Mouse (Mus musculus): ENCODE measurements around the gene Mtor. TPM values are rescaled to one million over a fixed set of nuclear protein-coding genes. Genes with fewer than 3 reads are reported as not detected.

The Mtor gene
- polyA plus RNA-seq, 1 experiment = 40.9 TPM

DNA sequence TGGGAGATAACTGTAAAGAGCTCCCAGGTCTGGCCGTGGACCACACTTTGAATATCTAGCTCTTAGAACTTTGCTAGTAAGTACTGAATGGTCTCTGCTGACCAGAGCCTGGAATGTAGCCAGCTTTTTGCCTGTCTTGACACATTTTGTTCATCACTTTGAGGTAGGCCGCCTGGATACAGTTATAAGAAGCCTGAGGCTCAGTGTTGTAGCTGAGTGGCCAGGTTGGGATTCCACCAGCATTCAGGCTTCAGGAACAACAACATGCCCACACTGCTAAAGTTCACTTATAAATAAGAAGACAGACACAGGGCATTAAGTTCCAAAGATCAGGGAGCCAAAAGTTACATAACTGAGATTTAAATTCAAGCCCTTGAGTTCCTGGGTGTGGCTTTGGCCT, 39.4 kb downstream of the Mtor start:
- DNase-seq (ENCODE audit: low read depth) = no peak

DNA sequence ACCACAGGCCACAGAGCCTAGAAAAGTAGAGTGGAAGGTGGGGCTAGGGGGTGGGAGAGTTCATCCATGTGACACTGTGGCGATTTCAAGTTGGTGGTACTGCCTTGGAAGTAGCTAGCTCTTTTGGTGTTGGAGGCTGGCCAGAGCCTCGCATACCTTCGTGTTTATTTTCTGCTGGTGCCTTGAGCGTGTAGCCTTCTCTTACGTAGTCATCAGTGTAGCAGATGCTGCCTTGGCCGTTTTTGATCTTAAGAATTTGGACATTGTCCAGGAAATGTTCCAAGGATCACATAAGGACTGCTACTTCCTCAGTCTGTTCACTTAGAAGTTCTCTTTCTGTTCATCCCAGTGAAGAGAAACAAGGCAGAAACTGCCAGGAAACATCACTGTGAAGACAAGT, 42.1 kb downstream of the Mtor start:
- DNase-seq (ENCODE audit: low read depth) = no peak

DNA sequence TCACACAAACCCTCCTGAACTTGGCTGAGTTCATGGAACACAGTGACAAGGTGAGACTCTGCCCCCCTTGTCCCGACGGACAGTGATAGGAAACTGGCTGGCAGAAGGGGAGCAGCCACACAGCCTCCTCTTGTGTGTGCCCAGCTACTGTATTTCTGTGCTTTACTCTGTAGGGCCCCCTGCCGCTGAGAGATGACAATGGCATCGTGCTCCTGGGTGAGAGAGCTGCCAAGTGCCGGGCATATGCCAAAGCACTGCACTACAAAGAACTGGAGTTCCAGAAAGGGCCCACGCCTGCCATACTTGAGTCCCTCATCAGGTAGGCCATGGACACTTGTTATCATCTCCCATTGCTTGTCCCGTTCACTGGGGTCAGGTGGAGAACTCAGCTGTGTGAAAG, 43.0 kb downstream of the Mtor start:
- no peak for DNase-seq (ENCODE audit: low read depth)

DNA sequence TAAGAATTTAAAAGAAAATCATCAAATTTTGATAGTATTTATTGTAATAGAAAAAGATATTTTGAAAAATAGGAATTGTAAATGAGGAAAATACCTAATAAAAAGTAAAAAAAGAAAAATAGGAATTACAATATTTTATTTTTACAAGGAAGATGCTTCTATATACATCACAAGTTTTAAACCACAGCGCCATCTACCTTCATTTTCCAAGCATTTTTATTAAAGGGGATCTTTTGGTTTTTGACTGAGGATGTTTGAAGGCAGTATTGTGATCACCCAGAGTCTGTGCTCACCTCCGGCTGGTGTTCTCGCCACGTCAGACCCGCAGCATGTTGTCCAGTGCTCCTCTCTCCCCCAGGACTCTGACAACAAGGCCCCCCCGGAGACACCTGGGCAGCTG, 46.7 kb downstream of the Mtor start:
- DNase-seq (ENCODE audit: low read depth) = no peak

DNA sequence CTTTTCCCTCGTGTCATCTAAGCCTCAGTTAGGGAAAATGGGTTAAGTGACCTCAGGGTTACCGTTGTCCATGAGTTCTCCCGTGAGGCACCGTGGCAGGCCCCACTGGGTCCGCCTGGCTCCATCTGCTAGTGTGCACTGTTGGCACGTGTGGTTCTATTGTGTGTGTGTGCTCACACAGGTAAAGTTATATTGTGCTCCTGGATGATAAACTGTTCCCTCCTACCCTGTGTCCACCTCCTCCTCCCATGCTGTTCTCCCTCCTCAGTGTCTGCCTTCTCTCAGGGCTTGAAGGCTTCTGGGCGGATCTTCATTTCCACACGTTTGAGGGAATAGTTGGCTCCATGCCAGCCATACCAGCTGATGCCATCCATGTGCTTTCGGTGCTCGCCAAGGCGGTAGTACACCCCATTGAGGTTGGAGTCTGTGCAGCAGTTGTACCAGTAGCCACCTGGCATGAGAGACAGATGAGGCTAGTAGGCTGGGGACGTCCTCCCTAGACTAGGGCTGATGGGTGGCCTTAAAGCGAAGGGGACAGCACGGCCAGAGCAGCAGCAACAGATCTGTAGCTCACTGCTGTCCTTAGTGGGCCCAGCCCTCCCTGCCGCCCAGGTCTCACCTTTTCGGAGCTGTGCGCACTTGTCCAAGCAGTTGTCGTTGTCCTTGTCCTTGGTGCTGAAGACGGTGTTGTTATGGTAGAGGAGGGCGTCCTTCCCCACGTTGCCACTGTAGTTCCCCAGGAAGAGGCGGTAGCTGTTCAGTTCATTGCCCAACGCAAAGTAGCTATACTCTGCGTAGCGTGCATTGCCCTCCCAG, 47.7 kb downstream of the Mtor start:
- no peak for DNase-seq (ENCODE audit: low read depth)

DNA sequence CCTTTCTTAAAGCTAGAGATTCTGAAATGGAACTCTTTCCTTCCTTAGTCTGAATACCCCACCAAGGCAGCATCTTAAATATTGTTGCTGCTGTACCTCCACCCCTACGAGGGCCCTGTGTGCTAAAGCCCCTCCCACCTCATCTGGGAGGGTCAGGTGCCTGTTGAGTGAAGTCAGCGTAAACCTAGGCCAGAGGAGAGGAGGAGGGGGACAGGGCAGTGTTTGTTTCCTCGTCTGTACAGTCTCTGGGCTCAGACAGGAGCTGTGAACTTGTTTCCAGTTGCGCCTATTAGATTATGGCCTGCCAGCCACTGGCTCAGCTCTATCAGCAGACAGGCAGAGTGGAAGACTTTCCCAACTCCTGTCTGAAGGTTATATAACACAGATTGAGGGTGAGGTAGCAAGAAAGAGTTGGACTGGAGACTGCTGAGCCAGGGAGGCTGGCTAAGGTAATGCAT, 52.0 kb downstream of the Mtor start, which contains the start of gene Angptl7:
TSS of gene Angptl7 (minus strand) at position 51 of the 458 bp plus-strand sequence.
- DNase-seq (ENCODE audit: low read depth) = no peak

DNA sequence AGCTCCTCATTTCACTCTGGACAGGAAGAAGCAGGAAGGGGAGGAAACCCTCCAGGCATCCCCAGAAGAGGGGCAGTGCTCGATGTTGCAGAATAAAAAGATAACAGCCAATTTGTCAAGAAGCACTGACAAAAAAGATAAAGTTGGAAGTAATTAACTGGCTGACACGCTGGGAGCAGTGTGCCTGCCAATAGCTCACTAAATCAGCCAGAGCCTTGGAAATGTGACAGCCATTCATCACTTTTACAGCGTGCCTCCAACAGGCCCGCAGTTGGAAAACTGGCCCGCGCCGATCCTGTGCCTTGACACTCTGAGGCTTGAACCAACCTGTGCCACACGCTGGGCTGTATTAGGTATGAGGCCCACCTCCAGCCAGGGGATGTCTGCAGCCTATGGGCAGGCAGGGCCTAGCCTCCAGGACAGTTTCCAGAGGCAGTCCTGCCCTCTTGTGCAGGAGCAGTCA, 56.1 kb downstream of the Mtor start:
- DNase-seq (ENCODE audit: low read depth) = no peak

DNA sequence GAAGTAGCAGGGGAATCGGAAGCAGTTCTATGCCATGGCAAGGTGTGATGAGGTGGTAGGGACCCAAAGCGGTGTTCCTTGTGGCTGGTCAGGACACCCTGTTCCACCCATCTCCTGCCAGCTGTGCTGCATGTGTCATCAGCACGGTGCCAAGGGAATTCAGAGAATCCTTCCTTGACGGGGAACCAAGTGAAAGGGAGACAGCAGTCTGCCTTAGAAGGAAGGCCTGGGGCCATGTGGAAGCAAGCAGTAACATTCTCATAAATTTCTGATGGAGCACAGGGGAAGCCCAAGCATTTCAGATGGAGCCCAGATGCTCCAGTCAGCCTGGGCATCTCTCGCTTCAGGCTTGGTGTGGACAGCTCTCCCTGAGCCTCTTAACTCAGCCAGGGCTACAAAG, 59.2 kb downstream of the Mtor start:
- no peak for DNase-seq (ENCODE audit: low read depth)

DNA sequence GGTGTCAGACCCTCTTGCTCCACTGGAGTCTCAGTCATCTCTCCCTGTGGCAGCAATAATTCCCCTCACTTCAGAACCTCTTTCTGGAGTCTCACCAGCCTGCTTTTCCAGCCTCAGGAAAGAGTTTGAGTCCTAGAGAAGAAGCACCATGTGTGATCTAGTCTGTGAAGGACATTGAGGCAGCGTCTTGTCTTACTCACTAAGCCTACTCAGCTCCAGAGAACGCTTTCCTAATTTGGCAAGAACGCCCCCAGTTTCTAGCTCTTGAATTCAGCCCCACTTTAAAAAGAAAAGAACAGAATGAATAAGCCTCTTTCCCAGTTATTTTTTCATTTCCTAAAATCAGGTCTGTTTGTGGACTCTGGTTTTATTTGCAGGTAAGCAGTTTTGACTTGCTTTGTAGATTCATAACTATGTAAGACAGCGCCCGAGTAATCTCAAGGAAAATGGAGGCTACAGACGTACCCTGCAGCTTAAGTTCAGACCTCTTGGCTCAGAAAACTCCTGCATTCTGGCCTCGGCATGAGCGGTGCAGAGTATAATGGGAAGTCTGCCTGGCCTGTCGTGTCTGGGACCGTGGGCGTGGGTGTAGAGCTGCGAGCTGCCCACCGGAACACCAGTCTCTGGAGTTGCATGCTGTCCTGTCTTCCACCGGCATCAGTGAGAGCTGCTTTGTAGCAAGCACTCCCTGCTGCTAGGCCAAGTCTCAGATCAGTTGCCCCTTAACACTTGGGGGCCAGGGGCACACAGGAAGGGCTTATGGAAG, 59.9 kb downstream of the Mtor start:
- no peak for DNase-seq (ENCODE audit: low read depth)

DNA sequence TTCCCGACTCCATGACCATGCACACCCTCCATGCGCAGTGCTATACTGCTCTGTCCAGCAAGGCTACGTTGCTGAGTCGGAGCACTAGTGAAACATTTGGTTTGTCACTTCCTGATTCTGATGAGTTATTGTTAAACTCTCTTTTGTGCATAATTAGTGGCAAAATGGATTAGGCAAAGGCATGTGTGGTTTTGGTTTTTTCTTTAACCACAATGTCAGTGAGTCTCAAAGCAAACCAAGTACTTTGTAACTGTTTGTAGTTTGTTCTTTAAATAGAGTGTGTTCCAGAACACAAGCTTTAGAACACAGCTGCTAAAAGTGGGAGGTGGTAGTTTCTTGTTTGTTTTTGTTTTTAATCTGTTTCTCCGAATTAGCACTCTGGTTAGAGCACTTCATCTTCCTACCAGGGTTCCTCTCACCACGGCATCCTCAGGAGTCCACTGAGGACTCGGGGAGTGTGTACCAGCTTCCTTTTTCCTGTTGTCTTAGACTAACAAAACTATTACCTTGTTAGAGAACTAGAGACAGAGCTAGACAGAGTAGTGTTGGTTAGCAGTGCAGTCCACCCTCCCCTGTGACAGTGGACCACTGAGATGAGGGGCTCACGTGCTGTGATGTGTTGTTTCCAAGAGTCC, 61.2 kb downstream of the Mtor start:
- no peak for DNase-seq (ENCODE audit: low read depth)

DNA sequence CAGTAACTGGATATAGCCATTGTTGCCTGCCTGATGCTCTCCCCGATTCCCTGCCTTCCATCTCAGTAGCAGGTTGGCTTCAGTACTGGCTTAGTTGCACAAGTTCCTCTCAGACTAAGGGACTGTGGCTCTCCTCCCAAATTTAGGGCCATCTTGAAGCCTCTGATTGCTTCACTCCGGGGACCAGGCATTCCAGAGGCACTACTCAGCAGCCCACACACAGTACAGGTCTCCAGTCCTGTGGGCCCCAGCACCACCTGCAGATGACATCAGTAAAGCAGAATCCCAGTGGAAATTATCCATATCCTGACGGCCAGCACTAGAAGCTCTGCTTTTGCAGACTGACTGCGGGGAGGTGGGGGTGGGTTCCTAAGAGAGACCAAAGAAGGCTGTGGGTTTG, 62.3 kb downstream of the Mtor start:
- DNase-seq (ENCODE audit: low read depth) = no peak

DNA sequence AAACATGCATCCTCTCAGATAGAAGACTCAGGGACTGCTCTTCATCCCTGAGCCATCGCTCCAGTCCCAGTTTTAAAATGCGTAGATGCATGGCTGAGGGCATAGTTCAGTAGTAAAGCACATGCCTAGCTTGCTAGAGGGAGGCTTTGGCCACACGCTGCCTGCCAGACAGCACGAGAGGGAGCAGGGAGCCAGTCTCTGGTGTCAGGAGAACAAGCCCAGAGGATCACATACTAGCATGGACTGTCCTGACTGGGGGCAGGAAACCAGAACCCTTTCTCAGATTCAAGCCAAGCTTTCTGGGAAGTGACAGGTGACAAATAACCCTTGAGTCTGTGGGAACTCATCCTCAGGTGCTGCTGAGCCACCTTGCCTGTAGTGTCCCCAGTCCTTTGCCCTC, 62.9 kb downstream of the Mtor start:
- no peak for DNase-seq (ENCODE audit: low read depth)

DNA sequence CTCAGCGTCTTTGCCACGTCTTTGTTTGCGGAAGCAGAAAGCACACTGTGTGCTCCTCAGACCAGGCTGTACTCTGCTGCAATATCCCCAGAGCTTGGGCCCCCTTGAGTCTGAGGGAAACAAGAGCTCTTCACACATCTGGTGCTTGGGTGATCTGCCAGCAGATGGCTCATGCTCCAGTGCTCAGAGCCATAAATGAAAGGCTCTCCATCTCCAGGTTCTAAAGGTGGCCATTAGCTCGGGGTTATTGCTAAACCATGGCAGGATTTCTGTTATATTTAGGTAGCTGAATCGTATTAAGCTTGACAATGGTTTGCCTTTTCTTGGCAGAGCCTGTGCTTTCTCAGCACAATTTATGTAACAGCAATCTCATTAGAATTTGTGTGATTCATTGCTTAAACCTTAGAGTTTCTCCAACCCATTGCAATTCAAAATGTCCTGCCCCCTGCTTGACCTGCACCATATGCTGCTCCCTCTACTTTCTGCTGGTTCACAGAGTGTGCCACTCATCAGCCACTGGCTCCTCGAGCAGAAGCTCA, 64.7 kb downstream of the Mtor start:
- no peak for DNase-seq (ENCODE audit: low read depth)

DNA sequence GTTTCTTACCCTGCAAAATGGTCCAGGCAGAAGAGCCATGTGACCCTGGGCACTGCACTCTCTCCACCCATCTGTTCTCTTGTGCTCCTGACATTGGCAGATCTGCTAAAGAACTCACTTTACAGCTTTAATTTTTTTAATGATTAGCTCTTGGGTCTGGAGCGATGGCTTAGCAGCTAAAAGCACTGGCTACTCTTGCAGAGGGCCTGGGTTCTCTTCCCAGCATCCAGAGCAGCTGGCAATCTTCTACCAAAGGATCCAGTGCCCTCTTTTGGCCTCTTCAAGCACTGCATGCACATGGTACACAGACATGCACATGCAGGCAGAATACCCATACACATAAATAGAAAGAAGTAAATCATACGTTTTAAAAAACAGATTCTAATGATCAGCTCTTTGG, 66.9 kb downstream of the Mtor start:
- DNase-seq (ENCODE audit: low read depth) = no peak

DNA sequence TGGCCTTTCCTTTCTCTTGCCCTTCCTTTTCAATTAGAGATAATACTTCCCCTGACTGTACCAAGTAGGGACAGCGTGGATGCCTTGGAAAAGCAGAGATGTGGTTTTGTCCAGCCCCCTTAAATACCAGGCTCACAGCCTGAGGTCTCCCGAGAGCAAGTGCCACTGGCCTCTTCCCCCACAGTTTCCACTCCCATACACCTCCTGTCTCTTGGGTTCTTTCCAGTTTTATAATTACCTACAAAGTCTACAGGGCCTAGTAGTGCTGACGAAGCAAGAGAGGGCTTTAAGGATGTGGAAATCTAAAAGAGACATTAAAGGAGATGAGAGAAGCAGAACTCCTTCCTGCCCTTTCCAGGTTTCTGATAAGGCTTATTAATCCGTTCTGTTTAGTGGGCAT, 69.4 kb downstream of the Mtor start:
- DNase-seq (ENCODE audit: low read depth) = no peak

DNA sequence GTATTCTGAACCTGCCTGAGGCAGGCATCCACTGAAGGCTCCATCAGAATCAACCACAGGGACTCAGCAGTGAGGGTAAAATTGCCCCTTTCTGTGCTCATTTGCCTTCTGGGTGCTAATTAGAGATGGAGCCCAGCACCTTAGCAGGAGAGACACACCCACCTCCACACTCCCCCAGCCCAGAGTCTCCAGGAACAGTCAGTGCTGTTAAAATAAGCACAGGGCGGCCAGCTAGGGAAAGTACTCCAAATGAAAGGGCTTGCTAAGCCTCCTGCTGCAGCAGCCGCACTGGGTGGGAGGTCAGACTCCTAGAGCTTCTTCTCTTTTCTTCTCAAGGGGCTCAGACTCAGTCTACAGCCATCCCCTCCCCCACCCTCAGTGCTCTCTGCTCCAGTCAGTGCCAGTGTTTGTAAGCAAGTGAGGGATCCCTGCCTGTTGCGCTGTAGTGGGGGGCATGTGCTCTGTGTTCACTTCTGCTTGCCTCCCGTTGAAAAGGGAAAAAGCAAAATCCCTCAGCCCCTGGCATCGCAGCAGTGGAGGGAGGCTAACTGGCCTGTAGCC, 69.9 kb downstream of the Mtor start:
- no peak for DNase-seq (ENCODE audit: low read depth)

DNA sequence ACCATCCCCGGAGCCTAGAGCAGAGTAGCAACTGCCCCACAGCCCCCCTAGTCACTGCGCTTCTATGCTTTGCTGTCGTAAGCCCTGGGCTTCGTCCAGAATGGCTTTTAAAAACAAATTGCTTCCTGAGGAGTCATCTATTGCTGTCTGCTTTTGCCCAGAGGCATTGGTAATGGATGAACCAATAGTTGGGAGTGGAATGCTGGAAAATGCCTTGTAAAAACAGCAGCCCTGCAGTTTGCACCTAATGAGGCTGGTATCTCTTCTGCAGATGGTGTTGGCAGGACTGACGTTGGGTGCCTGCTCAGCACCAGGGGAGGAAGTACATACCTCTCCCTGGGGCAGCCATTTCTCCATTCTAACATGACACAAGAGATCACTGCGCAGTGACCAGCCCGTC, 75.1 kb downstream of the Mtor start:
- DNase-seq (ENCODE audit: low read depth) = no peak

DNA sequence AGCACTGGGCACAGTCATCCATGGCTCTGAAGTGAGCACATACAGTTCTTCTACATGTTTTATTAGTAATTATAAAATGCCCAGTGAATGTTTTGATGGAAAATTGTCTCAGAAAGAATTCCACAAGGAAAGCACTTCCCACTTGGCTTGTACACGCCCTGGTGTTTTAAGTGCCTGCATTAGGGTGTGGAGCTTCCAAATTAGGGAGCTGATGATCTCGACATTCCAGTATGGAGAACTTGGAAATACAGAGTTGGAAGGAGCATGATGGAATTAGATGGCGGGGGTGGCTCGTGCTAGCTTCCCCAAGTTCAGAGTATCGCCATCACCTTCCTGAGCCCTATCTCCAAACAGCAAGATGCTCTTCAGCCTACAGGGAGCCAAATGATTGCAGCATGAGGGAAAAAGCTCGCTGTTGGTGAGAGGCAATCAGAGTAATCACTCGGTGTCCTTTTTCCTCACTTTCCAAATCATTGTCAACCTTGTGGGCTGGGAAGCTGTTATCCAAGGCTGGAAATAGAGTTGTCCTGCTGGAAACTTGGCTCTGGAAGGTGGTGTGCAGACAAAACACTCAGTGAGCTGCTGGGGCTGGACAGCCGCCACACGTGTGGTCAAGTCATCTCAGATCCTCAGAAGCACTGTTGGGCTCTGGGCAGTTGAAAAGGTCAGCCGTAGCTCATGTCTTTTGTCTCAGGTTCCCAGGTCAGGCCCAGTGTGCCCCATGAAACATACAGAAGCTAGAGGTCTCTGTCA, 78.9 kb downstream of the Mtor start:
- DNase-seq (ENCODE audit: low read depth) = no peak

DNA sequence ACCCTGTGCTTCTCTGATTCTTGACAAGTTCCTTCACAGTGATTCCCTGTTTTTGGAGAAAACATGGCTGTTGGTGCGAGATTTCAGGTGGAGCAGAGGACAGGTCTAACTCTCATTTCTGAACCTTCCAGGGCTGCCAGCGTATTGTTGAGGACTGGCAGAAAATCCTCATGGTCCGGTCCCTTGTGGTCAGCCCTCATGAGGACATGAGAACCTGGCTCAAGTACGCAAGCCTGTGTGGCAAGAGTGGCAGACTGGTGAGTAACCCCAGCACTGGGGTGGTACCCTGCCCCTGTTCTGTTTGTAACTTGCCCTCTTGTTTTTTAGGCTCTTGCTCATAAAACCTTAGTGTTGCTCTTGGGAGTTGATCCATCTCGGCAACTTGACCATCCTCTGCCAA, 81.9 kb downstream of the Mtor start:
- DNase-seq (ENCODE audit: low read depth) = no peak

DNA sequence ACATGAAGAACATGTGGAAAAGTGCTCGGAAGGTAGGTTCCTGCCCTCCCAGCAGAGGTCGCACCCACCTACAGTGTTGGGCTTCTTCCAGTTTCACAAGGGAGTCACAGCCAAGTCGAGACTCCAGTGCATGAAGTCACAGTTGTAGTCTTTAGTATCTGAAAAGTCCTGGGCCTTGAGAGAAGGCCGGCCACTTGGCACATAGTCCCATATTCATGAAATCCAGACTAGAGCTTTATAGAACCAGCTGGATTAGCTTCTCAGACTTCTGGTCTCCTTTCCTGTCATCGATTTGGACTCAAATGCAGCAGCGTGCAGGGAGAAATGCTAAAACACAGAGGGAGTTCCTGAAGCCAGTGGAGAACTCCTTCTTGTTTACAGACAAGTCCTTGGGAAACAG, 82.4 kb downstream of the Mtor start:
- no peak for DNase-seq (ENCODE audit: low read depth)

DNA sequence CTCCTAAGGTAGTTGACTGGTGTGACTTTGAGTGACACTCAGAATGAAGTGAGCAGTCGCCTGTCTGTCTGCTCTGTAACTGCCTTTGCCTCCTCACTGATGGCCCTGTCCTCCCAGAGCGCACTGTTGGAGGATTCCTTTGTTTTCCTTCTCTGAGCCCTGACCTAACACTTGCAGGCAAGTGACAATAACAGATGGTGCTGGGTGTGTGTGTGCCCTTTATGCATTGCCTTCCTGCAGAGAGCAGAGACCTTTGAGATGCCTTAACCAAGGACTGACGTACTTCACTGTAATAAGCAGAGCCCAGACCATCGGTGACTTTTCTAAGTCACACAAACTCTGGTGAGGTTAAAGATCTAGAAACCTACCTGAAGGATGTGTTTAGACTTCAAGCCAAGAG, 82.9 kb downstream of the Mtor start:
- no peak for DNase-seq (ENCODE audit: low read depth)

All from gonadal fat pad, adult 2 months (tissue).